Mouse (Mus musculus) myocyte (in vitro differentiated cells): ENCODE results near the gene Mast2. TPM values are rescaled to one million over a fixed set of nuclear protein-coding genes. Genes with fewer than 3 reads are reported as not detected.

Experiments used
- H3K27me3 ChIP-seq: one replicate; pipeline ENCODE4 v1.6.1; 2011; ENCODE audit not compliant: control insufficient read depth, insufficient read depth, insufficient read length
- H3K36me3 ChIP-seq: one replicate; pipeline ENCODE4 v1.6.1; 2011; ENCODE audit not compliant: control insufficient read depth, insufficient read depth
- H3K4me2 ChIP-seq: one replicate; pipeline ENCODE4 v1.6.1; 2011; ENCODE audit warnings: low read depth, control low read depth
- H3K4me3 ChIP-seq: one replicate; pipeline ENCODE4 v1.5.1; 2011; ENCODE audit warnings: mild to moderate bottlenecking, control low read depth, moderate library complexity
- H3K79me2 ChIP-seq: one replicate; pipeline ENCODE4 v1.6.1; 2011; ENCODE audit not compliant: control insufficient read depth, insufficient read depth
- H3ac ChIP-seq: one replicate; pipeline ENCODE4 v1.6.1; 2011; ENCODE audit not compliant: control insufficient read depth, insufficient read length
- CEBPB ChIP-seq: IDR thresholded peaks from 2 replicates; pipeline ENCODE4 v1.6.1; 2011; ENCODE audit warnings: mild to moderate bottlenecking, moderate library complexity; ENCODE audit not compliant: poor library complexity, insufficient read depth, severe bottlenecking
- E2F4 ChIP-seq: IDR thresholded peaks from one replicate; pipeline ENCODE4 v1.6.1; 2011; ENCODE audit warnings: mild to moderate bottlenecking, control low read depth, moderate library complexity; ENCODE audit not compliant: insufficient read depth
- MAX ChIP-seq: IDR thresholded peaks from one replicate; pipeline ENCODE4 v1.6.1; 2011; ENCODE audit warnings: low read depth, mild to moderate bottlenecking, control low read depth
- MYOD1 ChIP-seq, 3 experiments: IDR thresholded peaks; one replicate each; pipeline ENCODE4 v1.6.1; 2011; ENCODE audit warnings: control low read depth in 2 of 3, low read depth in 2 of 3, mild to moderate bottlenecking in 2 of 3, moderate library complexity in 1 of 3; ENCODE audit not compliant: insufficient read length in 2 of 3, control insufficient read depth in 1 of 3
- MYOG ChIP-seq, 3 experiments: IDR thresholded peaks; one replicate each; pipeline ENCODE4 v1.6.1; 2011; ENCODE audit warnings: control low read depth in 2 of 3, low read depth in 2 of 3, mild to moderate bottlenecking in 2 of 3; ENCODE audit not compliant: insufficient read length in 2 of 3, control insufficient read depth in 1 of 3, insufficient read depth in 1 of 3
- POLR2A ChIP-seq: IDR thresholded peaks from one replicate; pipeline ENCODE4 v1.6.1; 2011; ENCODE audit warnings: low read depth, mild to moderate bottlenecking, control low read depth, moderate library complexity; ENCODE audit not compliant: insufficient read length
- POLR2AphosphoS2 ChIP-seq: IDR thresholded peaks from one replicate; pipeline ENCODE4 v1.6.1; 2011; ENCODE audit warnings: low read depth, control low read depth; ENCODE audit not compliant: insufficient read length
- REST ChIP-seq: IDR thresholded peaks from one replicate; pipeline ENCODE4 v1.6.1; 2011; ENCODE audit warnings: mild to moderate bottlenecking, control low read depth, moderate library complexity; ENCODE audit not compliant: insufficient read depth, insufficient read length
- SRF ChIP-seq: IDR thresholded peaks from one replicate; pipeline ENCODE4 v1.6.1; 2011; ENCODE audit warnings: low read depth; ENCODE audit not compliant: control insufficient read depth, insufficient read length
- TCF12 ChIP-seq: IDR thresholded peaks from one replicate; pipeline ENCODE4 v1.6.1; 2011; ENCODE audit warnings: mild to moderate bottlenecking, control low read depth; ENCODE audit not compliant: poor library complexity, insufficient read depth, severe bottlenecking
- TCF3 ChIP-seq: IDR thresholded peaks from one replicate; pipeline ENCODE4 v1.6.1; 2011; ENCODE audit warnings: low read depth, control low read depth; ENCODE audit not compliant: insufficient read length
- USF1 ChIP-seq: IDR thresholded peaks from one replicate; pipeline ENCODE4 v1.6.1; 2011; ENCODE audit warnings: low read depth, mild to moderate bottlenecking, control low read depth, moderate library complexity
- polyA plus RNA-seq: library from polyadenylated mRNA; unstranded; fragments of >200 nt; fragmentation: generic; extraction: Trizol; gene quantifications from one replicate; pipeline ENCODE4 v1.2.1, GENCODE M21; 2012; ENCODE audit warnings: missing spikeins

Gene Mast2
- polyA plus RNA-seq, 1 experiment, result 48.9 TPM

DNA sequence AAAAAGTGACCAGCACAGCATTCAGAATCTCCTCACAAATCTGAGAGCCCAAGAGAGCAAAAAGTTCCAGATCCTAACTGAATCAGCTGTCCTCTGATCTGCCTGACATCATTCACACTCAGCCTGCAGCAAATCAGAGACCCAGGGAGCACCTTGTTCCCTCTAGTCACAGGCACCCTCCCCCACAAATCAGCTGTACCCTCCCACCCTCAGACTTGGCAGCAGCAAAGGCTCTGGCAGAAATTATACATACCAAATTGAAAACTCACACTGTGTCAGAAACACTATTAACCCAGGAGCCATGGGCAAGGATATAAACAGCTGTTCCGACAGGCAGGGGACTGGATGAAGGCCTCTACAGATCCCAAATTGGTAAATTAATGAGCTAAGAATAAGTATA is 92.3 kb downstream of the Mast2 start:
- H3ac ChIP-seq, result no peak overlapping the region
- H3K27me3 ChIP-seq, result no peaks in the 10 kb centered on the region
- H3K79me2 ChIP-seq, result peaks cover 24% of the 10 kb centered on the region
- H3K4me2 ChIP-seq, result peak overlapping the region; percentile 46
- TF ChIP-seq MYOG (IDR thresholded peaks at IDR 0.05; ENCODE audit: control insufficient read depth in 1 of 3, insufficient read depth in 1 of 3, insufficient read length in 2 of 3, low read depth in 2 of 3) (peak in 2 of 3 experiments; percentile 67 to 73), MAX (no peak), MYOD1 (IDR thresholded peaks at IDR 0.05; ENCODE audit: control insufficient read depth in 1 of 3, insufficient read length in 2 of 3, low read depth in 2 of 3) (peak in 2 of 3 experiments; percentile 38 to 67), TCF12 (peak; percentile 39), E2F4 (no peak)
- no peak overlapping the region for H3K4me3 ChIP-seq
- H3K36me3 ChIP-seq, result peaks cover 5% of the 10 kb centered on the region

- H3K4me2 ChIP-seq, result no peak overlapping the region
- no peak for TF ChIP-seq E2F4
- TF ChIP-seq POLR2A, result no peak
- H3K27me3 ChIP-seq, result no peaks in the 10 kb centered on the region
- H3ac ChIP-seq, result no peak overlapping the region
- H3K79me2 ChIP-seq, result peaks cover 5% of the 10 kb centered on the region
- no peaks in the 10 kb centered on the region for H3K36me3 ChIP-seq
- no peak overlapping the region for H3K4me3 ChIP-seq
Observed at GRCm38 (mm10) chr4:116358099-116358498, 105.9 kb downstream of the Mast2 start.

- no peak overlapping the region for H3K4me2 ChIP-seq
- TF ChIP-seq SRF, result no peak
- no peak for TF ChIP-seq CEBPB
- TF ChIP-seq TCF12, result no peak
- no peak for TF ChIP-seq POLR2A
- TF ChIP-seq MYOD1 (IDR thresholded peaks at IDR 0.05; ENCODE audit: control insufficient read depth in 1 of 3, insufficient read length in 2 of 3, low read depth in 2 of 3), result no peak
- no peak for TF ChIP-seq MAX
- no peak for TF ChIP-seq MYOG (IDR thresholded peaks at IDR 0.05; ENCODE audit: control insufficient read depth in 1 of 3, insufficient read depth in 1 of 3, insufficient read length in 2 of 3, low read depth in 2 of 3)
- no peak for TF ChIP-seq POLR2AphosphoS2
- TF ChIP-seq REST, result no peak
- no peak for TF ChIP-seq TCF3
- TF ChIP-seq E2F4, result no peak
- no peak for TF ChIP-seq USF1
- H3K27me3 ChIP-seq, result no peaks in the 10 kb centered on the region
- H3K36me3 ChIP-seq, result peaks cover 13% of the 10 kb centered on the region
- no peaks in the 10 kb centered on the region for H3K79me2 ChIP-seq
- H3K4me3 ChIP-seq, result no peak overlapping the region
- no peak overlapping the region for H3ac ChIP-seq
Observed at GRCm38 (mm10) chr4:116352919-116353318, 111.1 kb downstream of the Mast2 start.

DNA sequence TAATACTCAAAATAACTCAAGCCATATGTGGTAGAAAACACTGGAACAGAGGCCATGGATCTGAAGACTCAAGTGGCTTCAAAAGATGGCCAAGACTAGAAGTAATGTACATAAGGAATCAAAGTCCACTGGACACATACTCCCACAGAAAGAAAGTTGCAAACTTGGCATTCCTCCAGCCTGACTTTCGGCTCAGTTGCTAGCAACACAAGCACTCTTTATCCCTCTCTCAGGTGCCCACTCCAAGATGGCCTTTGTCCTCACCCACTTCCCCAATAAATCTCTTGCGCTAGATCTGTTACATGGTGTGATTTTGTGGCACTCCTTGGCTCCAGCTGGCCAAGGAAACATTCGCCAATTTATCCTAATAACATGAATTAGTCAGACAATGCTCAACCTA is 111.5 kb downstream of the Mast2 start:
- no peak overlapping the region for H3K4me3 ChIP-seq
- no peak overlapping the region for H3ac ChIP-seq
- peaks cover 13% of the 10 kb centered on the region for H3K36me3 ChIP-seq
- no peak for TF ChIP-seq E2F4
- TF ChIP-seq TCF3, result no peak
- no peak for TF ChIP-seq SRF
- TF ChIP-seq POLR2A, result no peak
- no peak for TF ChIP-seq TCF12
- TF ChIP-seq MAX, result no peak
- no peak for TF ChIP-seq CEBPB
- TF ChIP-seq REST, result no peak
- no peak for TF ChIP-seq MYOD1 (IDR thresholded peaks at IDR 0.05; ENCODE audit: control insufficient read depth in 1 of 3, insufficient read length in 2 of 3, low read depth in 2 of 3)
- TF ChIP-seq POLR2AphosphoS2, result no peak
- no peak for TF ChIP-seq MYOG (IDR thresholded peaks at IDR 0.05; ENCODE audit: control insufficient read depth in 1 of 3, insufficient read depth in 1 of 3, insufficient read length in 2 of 3, low read depth in 2 of 3)
- no peak for TF ChIP-seq USF1
- H3K79me2 ChIP-seq, result no peaks in the 10 kb centered on the region
- no peaks in the 10 kb centered on the region for H3K27me3 ChIP-seq
- H3K4me2 ChIP-seq, result no peak overlapping the region

DNA sequence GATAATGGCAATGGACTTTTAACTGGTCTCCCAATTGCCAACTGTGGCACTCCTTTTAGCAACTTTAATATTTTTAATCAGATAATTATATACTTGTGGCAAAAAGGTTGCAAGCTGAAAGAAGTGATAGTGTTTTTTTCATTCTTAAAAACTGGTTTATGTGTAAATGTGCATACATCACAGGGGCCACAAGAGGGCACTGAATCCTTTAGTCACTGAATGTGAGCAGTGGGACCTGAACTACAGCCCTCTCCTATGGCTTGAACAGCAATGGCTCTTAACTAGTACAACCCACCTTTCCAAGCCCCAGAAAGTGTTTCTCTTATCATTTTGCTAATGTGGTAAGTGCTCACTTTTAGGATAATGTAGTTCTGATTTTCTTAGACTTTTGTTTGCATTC is 121.9 kb downstream of the Mast2 start:
- Histone ChIP-seq H3K27me3 (no peaks in the 10 kb centered on the region), H3K79me2 (peaks cover 4% of the 10 kb centered on the region), H3K4me2 (no peak overlapping the region), H3K4me3 (no peak overlapping the region), H3ac (no peak overlapping the region), H3K36me3 (no peaks in the 10 kb centered on the region)
- TF ChIP-seq MYOG (IDR thresholded peaks at IDR 0.05; ENCODE audit: control insufficient read depth in 1 of 3, insufficient read depth in 1 of 3, insufficient read length in 2 of 3, low read depth in 2 of 3), result no peak
- TF ChIP-seq POLR2A, result no peak
- no peak for TF ChIP-seq E2F4
- TF ChIP-seq REST, result no peak
- TF ChIP-seq CEBPB, result no peak
- no peak for TF ChIP-seq TCF3
- TF ChIP-seq USF1, result no peak
- TF ChIP-seq POLR2AphosphoS2, result no peak
- no peak for TF ChIP-seq TCF12
- no peak for TF ChIP-seq SRF
- no peak for TF ChIP-seq MYOD1 (IDR thresholded peaks at IDR 0.05; ENCODE audit: control insufficient read depth in 1 of 3, insufficient read length in 2 of 3, low read depth in 2 of 3)
- TF ChIP-seq MAX, result no peak
